Mouse (Mus musculus) midbrain, postnatal 0 days (tissue): Measurements from ENCODE around the gene Dock3. TPM values are rescaled to one million over a fixed set of nuclear protein-coding genes. Genes with fewer than 3 reads are reported as not detected.

Experiments
- ATAC-seq: fragments of 200-750 bp; cut with Nextera tagmentation; 2 replicates; pipeline ENCODE4 v1.8.0; 2017; ENCODE audit warnings: moderate number of reproducible peaks, mild to moderate bottlenecking, moderate TSS enrichment, moderate library complexity; ENCODE audit not compliant: low FRiP score
- DNase-seq: peaks from one replicate; pipeline ENCODE4 v3.0.0-alpha.2; 2015; ENCODE audit warnings: low spot score
- H3K27ac ChIP-seq: fragments of 300-500 bp; sonication (generic); 2 replicates; pipeline ENCODE4 v1.5.1; 2014; ENCODE audit warnings: low read depth, mild to moderate bottlenecking, low read length, mixed read lengths
- H3K27me3 ChIP-seq: fragments of 300-500 bp; sonication (generic); 2 replicates; pipeline ENCODE4 v1.6.1; 2014; ENCODE audit warnings: low read length, control low read depth, mixed read lengths; ENCODE audit not compliant: insufficient read depth
- H3K36me3 ChIP-seq: fragments of 300-500 bp; sonication (generic); 2 replicates; pipeline ENCODE4 v1.6.1; 2014; ENCODE audit warnings: low read length, control low read depth, mixed read lengths; ENCODE audit not compliant: insufficient read depth
- H3K4me1 ChIP-seq: fragments of 300-500 bp; sonication (generic); 2 replicates; pipeline ENCODE4 v1.6.1; 2014; ENCODE audit warnings: mild to moderate bottlenecking, control low read depth, antibody characterized with exemption, low read length, mixed read lengths; ENCODE audit not compliant: insufficient read depth
- H3K4me2 ChIP-seq: fragments of 300-500 bp; sonication (generic); 2 replicates; pipeline ENCODE4 v1.6.1; 2014; ENCODE audit warnings: low read depth, mild to moderate bottlenecking, low read length, mixed read lengths; ENCODE audit not compliant: poor library complexity, severe bottlenecking
- H3K4me3 ChIP-seq: fragments of 300-500 bp; sonication (generic); 2 replicates; pipeline ENCODE4 v1.5.1; 2014; ENCODE audit warnings: low read depth, mild to moderate bottlenecking, low read length, moderate library complexity
- H3K9ac ChIP-seq: fragments of 300-500 bp; sonication (generic); replicated peaks from 2 replicates; pipeline ENCODE4 v1.6.1; 2014; ENCODE audit warnings: mild to moderate bottlenecking, low read length, moderate library complexity, mixed read lengths; ENCODE audit not compliant: poor library complexity, severe bottlenecking
- H3K9me3 ChIP-seq: fragments of 300-500 bp; sonication (generic); 2 replicates; pipeline ENCODE4 v1.6.1; 2016; ENCODE audit warnings: low read length, control low read depth
- CTCF ChIP-seq: IDR thresholded peaks from 2 replicates; pipeline ENCODE4 v1.5.1; 2016; ENCODE audit warnings: antibody characterized with exemption, mild to moderate bottlenecking
- WGBS: fragments of 180-500 bp; shearing (Covaris S2); extraction: QIAGEN DNeasy Blood & Tissue Kit; methylation state at CpG from one replicate; pipeline ENCODE4 v1.1.7; 2014; 5-methylcytosine and 5-hydroxymethylcytosine counted together
- polyA plus RNA-seq: library from polyadenylated mRNA; unstranded; fragments of >200 nt; fragmentation: Nextera tagmentation; extraction: Ambion mirVana; gene quantifications from 2 replicates; pipeline ENCODE4 v1.2.1, GENCODE M21; 2015
- total RNA-seq: library from RNA; depleted of rRNA; stranded (reverse); fragments of >200 nt; gene quantifications from 2 replicates; pipeline ENCODE4 v1.2.3, GENCODE M21; 2014

Dock3 gene
- total and polyA plus RNA-seq, 2 experiments from 2014 or later = 17.7 to 56.3 TPM

GRCm38 (mm10) chr9:107087531-107087930 is 144.2 kb downstream of the Dock3 start:
- DNase-seq = no peak
- H3K27ac ChIP-seq = no peak overlapping the region
- no peaks in the 10 kb centered on the region for H3K27me3 ChIP-seq
- ATAC-seq = no peak
- no peak for TF ChIP-seq CTCF
- H3K36me3 ChIP-seq = no peaks in the 10 kb centered on the region
- H3K4me1 ChIP-seq = no peaks in the 10 kb centered on the region
- H3K4me3 ChIP-seq = no peak overlapping the region
- no peaks in the 10 kb centered on the region for H3K9me3 ChIP-seq
- 92% methylated on average over 2 of the region's 2 CpGs for WGBS
- H3K4me2 ChIP-seq = no peak overlapping the region
- no peak overlapping the region for H3K9ac ChIP-seq

GRCm38 (mm10) chr9:107037947-107038346 is 193.8 kb downstream of the Dock3 start:
- Histone ChIP-seq H3K4me1 (no peaks in the 10 kb centered on the region), H3K27ac (no peak overlapping the region), H3K4me3 (no peak overlapping the region), H3K36me3 (no peaks in the 10 kb centered on the region), H3K27me3 (no peaks in the 10 kb centered on the region), H3K9ac (no peak overlapping the region), H3K9me3 (no peaks in the 10 kb centered on the region), H3K4me2 (no peak overlapping the region)
- no peak for ATAC-seq
- DNase-seq = peak; percentile 5
- WGBS = 90% methylated on average over 2 of the region's 2 CpGs
- TF ChIP-seq CTCF = no peak

- peak; percentile 10 for DNase-seq
- Histone ChIP-seq H3K36me3 (peaks cover 3% of the 10 kb centered on the region; the same call in 1 of the 2 replicates), H3K9ac (no peak overlapping the region), H3K4me3 (no peak overlapping the region), H3K27ac (no peak overlapping the region), H3K4me1 (no peaks in the 10 kb centered on the region), H3K9me3 (no peaks in the 10 kb centered on the region), H3K4me2 (no peak overlapping the region), H3K27me3 (no peaks in the 10 kb centered on the region)
- ATAC-seq = no peak
- no peak for TF ChIP-seq CTCF
- WGBS = 83% methylated on average over 2 of the region's 2 CpGs
These were observed 204.1 kb downstream of the Dock3 start for GRCm38 (mm10) chr9:107027586-107027985.

GRCm38 (mm10) chr9:107009841-107010240 is 221.9 kb downstream of the Dock3 start:
- 78% methylated on average over 4 of the region's 4 CpGs for WGBS
- TF ChIP-seq CTCF = no peak
- H3K9me3 ChIP-seq = no peaks in the 10 kb centered on the region
- ATAC-seq (no peak), DNase-seq (no peak)
- no peak overlapping the region for H3K4me2 ChIP-seq
- no peak overlapping the region for H3K4me3 ChIP-seq
- H3K27me3 ChIP-seq = no peaks in the 10 kb centered on the region
- H3K4me1 ChIP-seq = no peaks in the 10 kb centered on the region
- H3K27ac ChIP-seq = no peak overlapping the region
- no peaks in the 10 kb centered on the region for H3K36me3 ChIP-seq
- no peak overlapping the region for H3K9ac ChIP-seq

GRCm38 (mm10) chr9:107003187-107003586 is 228.5 kb downstream of the Dock3 start:
- no peak for TF ChIP-seq CTCF
- DNase-seq = no peak
- no peaks in the 10 kb centered on the region for H3K27me3 ChIP-seq
- WGBS = 93% methylated on average over 2 of the region's 2 CpGs
- H3K27ac ChIP-seq = no peak overlapping the region
- H3K4me2 ChIP-seq = no peak overlapping the region
- no peaks in the 10 kb centered on the region for H3K36me3 ChIP-seq
- H3K9me3 ChIP-seq = no peaks in the 10 kb centered on the region
- ATAC-seq = no peak
- H3K4me3 ChIP-seq = no peak overlapping the region
- no peaks in the 10 kb centered on the region for H3K4me1 ChIP-seq
- H3K9ac ChIP-seq = no peak overlapping the region

GRCm38 (mm10) chr9:106970742-106971141 is 261.0 kb downstream of the Dock3 start:
- Histone ChIP-seq H3K9ac (no peak overlapping the region), H3K36me3 (peaks cover 17% of the 10 kb centered on the region; the same call in 1 of the 2 replicates), H3K4me1 (no peaks in the 10 kb centered on the region), H3K9me3 (no peaks in the 10 kb centered on the region), H3K27me3 (no peaks in the 10 kb centered on the region), H3K27ac (no peak overlapping the region), H3K4me3 (no peak overlapping the region), H3K4me2 (no peak overlapping the region)
- peak; percentile 80 for TF ChIP-seq CTCF
- 68% methylated on average over 3 of the region's 3 CpGs for WGBS
- ATAC-seq (no peak), DNase-seq (peak; percentile 41)
